Mouse (Mus musculus) E14TG2a.4 (cell line): ENCODE measurements around the gene Ms4a6d.

Experiments
- CTCF ChIP-seq: conservative IDR thresholded peaks from 2 replicates; pipeline ENCODE4 v1.5.1; 2014; ENCODE audit warnings: low read length
- POU5F1 ChIP-seq: IDR thresholded peaks from 2 replicates; pipeline ENCODE4 v1.6.1; 2014; ENCODE audit warnings: low read length, borderline replicate concordance

- TF ChIP-seq CTCF (no peak), POU5F1 (no peak)
Measured at GRCm38 (mm10) chr19:11537336-11537735, 67.3 kb downstream of the Ms4a6d start.
